Mouse (Mus musculus): ENCODE results near the gene 9130213A22Rik. TPM values are rescaled to one million over a fixed set of nuclear protein-coding genes. Genes with fewer than 3 reads are reported as not detected.

The 9130213A22Rik gene
- polyA plus RNA-seq, 1 experiment from 2014 or later = 0.13 TPM

GRCm38 (mm10) chr11:69123056-69123692, 785 bp upstream of the 9130213A22Rik start:
- WGBS = 1% methylated on average over 29 of the region's 29 CpGs
- Histone ChIP-seq H3K4me1 (peaks cover 39% of the 10 kb centered on the region), H3K27ac (peak overlapping the region; percentile 88), H3K4me3 (peak overlapping the region; percentile 85), H3K9me3 (no peaks in the 10 kb centered on the region), H3K27me3 (peaks cover 20% of the 10 kb centered on the region), H3K4me2 (peak overlapping the region; percentile 97), H3K36me3 (no peaks in the 10 kb centered on the region), H3K9ac (peak overlapping the region; percentile 84)
- ATAC-seq (ENCODE audit: insufficient number of reproducible peaks, insufficient read depth, low FRiP score, low TSS enrichment, low read depth) = no peak; the same call in 1 of the 2 replicates

GRCm38 (mm10) chr11:69121741-69122335, 551 bp downstream of the 9130213A22Rik start:
- Histone ChIP-seq H3K4me1 (peaks cover 47% of the 10 kb centered on the region), H3K27ac (peak overlapping the region; percentile 88), H3K36me3 (no peaks in the 10 kb centered on the region), H3K27me3 (peaks cover 16% of the 10 kb centered on the region; the same call in 1 of the 2 replicates), H3K9me3 (no peaks in the 10 kb centered on the region), H3K4me2 (peak overlapping the region; percentile 97), H3K9ac (peak overlapping the region; percentile 84), H3K4me3 (peak overlapping the region; percentile 85)
- no peak for ATAC-seq (ENCODE audit: insufficient number of reproducible peaks, insufficient read depth, low FRiP score, low TSS enrichment, low read depth)
- WGBS = under 1% methylated on average over 32 of the region's 32 CpGs

GRCm38 (mm10) chr11:69121001-69121740, 1.2 kb downstream of the 9130213A22Rik start:
- no peak for ATAC-seq (ENCODE audit: insufficient number of reproducible peaks, insufficient read depth, low FRiP score, low TSS enrichment, low read depth)
- peaks cover 41% of the 10 kb centered on the region for H3K4me1 ChIP-seq
- peak overlapping the region; percentile 84 for H3K9ac ChIP-seq

GRCm38 (mm10) chr11:69120221-69121000, 2.0 kb downstream of the 9130213A22Rik start, which contains the start of gene Hes7:
TSS of gene Hes7 (plus strand) at chr11:69120404.
- no peak for ATAC-seq (ENCODE audit: insufficient number of reproducible peaks, insufficient read depth, low FRiP score, low TSS enrichment, low read depth)

More at GRCm38 (mm10) chr11:69121001-69121740, 1.2 kb downstream of the 9130213A22Rik start:
- no peak overlapping the region for H3K27ac ChIP-seq
- H3K4me3 ChIP-seq = peak overlapping the region; percentile 85
- H3K36me3 ChIP-seq = no peaks in the 10 kb centered on the region
- H3K27me3 ChIP-seq = peaks cover 16% of the 10 kb centered on the region; the same call in 1 of the 2 replicates
- H3K4me2 ChIP-seq = peak overlapping the region; percentile 97
- H3K9me3 ChIP-seq = no peaks in the 10 kb centered on the region
- WGBS = under 1% methylated on average over 33 of the region's 33 CpGs

GRCm38 (mm10) chr11:69119446-69120155, 2.8 kb downstream of the 9130213A22Rik start:
- Histone ChIP-seq H3K36me3 (no peaks in the 10 kb centered on the region), H3K4me3 (peak overlapping the region; percentile 85), H3K9me3 (no peaks in the 10 kb centered on the region), H3K27me3 (peaks cover 22% of the 10 kb centered on the region; the same call in 1 of the 2 replicates), H3K9ac (no peak overlapping the region), H3K27ac (no peak overlapping the region), H3K4me2 (peak overlapping the region; percentile 97), H3K4me1 (peaks cover 35% of the 10 kb centered on the region)
- 33% methylated on average over 14 of the region's 14 CpGs for WGBS
- no peak for ATAC-seq (ENCODE audit: insufficient number of reproducible peaks, insufficient read depth, low FRiP score, low TSS enrichment, low read depth)

More at GRCm38 (mm10) chr11:69120221-69121000, 2.0 kb downstream of the 9130213A22Rik start, which contains the start of gene Hes7:
- peak within 1 kb of the TSS; percentile 84 for H3K9ac ChIP-seq
- peaks cover 20% of the 10 kb centered on the region; the same call in 1 of the 2 replicates for H3K27me3 ChIP-seq
- peak within 1 kb of the TSS; percentile 97 for H3K4me2 ChIP-seq
- no peaks in the 10 kb centered on the region for H3K9me3 ChIP-seq
- no peaks in the 10 kb centered on the region for H3K36me3 ChIP-seq
- WGBS = 3% methylated on average over 27 of the region's 27 CpGs
- peak within 1 kb of the TSS; percentile 85 for H3K4me3 ChIP-seq
- peaks cover 35% of the 10 kb centered on the region for H3K4me1 ChIP-seq
- H3K27ac ChIP-seq = no peak within 1 kb of the TSS

- H3K9me3 ChIP-seq = no peaks in the 10 kb centered on the region
- H3K27me3 ChIP-seq = peaks cover 22% of the 10 kb centered on the region; the same call in 1 of the 2 replicates
- peak overlapping the region; percentile 84 for H3K4me3 ChIP-seq
- under 1% methylated on average over 15 of the region's 15 CpGs for WGBS
- H3K4me1 ChIP-seq = peaks cover 35% of the 10 kb centered on the region
- H3K36me3 ChIP-seq = no peaks in the 10 kb centered on the region
- peak overlapping the region; percentile 97 for H3K4me2 ChIP-seq
- H3K27ac ChIP-seq = peak overlapping the region; percentile 22; the same call in 1 of the 2 replicates
- peak overlapping the region; percentile 49; the same call in 1 of the 2 replicates for H3K9ac ChIP-seq
- ATAC-seq (ENCODE audit: insufficient number of reproducible peaks, insufficient read depth, low FRiP score, low TSS enrichment, low read depth) = peak; percentile 22; the same call in 1 of the 2 replicates
Observed at GRCm38 (mm10) chr11:69118765-69119164, 3.6 kb downstream of the 9130213A22Rik start.

GRCm38 (mm10) chr11:69117737-69118695, 4.4 kb downstream of the 9130213A22Rik start:
- Histone ChIP-seq H3K9ac (peak overlapping the region; percentile 82), H3K4me1 (peaks cover 33% of the 10 kb centered on the region), H3K4me3 (peak overlapping the region; percentile 84), H3K36me3 (no peaks in the 10 kb centered on the region), H3K27ac (peak overlapping the region; percentile 79), H3K27me3 (peaks cover 28% of the 10 kb centered on the region), H3K4me2 (peak overlapping the region; percentile 97), H3K9me3 (no peaks in the 10 kb centered on the region)
- under 1% methylated on average over 45 of the region's 45 CpGs for WGBS
- ATAC-seq (ENCODE audit: insufficient number of reproducible peaks, insufficient read depth, low FRiP score, low TSS enrichment, low read depth) = no peak

GRCm38 (mm10) chr11:69116843-69117242, 5.5 kb downstream of the 9130213A22Rik start:
- WGBS = 54% methylated on average over 5 of the region's 5 CpGs
- Histone ChIP-seq H3K9me3 (no peaks in the 10 kb centered on the region), H3K4me1 (peaks cover 32% of the 10 kb centered on the region), H3K27ac (no peak overlapping the region), H3K4me3 (peak overlapping the region; percentile 84; the same call in 1 of the 2 replicates), H3K36me3 (no peaks in the 10 kb centered on the region), H3K27me3 (peaks cover 32% of the 10 kb centered on the region), H3K4me2 (peak overlapping the region; percentile 97), H3K9ac (no peak overlapping the region)
- no peak for ATAC-seq (ENCODE audit: insufficient number of reproducible peaks, insufficient read depth, low FRiP score, low TSS enrichment, low read depth)

GRCm38 (mm10) chr11:69114621-69115020, 7.8 kb downstream of the 9130213A22Rik start:
- Histone ChIP-seq H3K4me1 (peaks cover 20% of the 10 kb centered on the region), H3K36me3 (peaks cover under 1% of the 10 kb centered on the region), H3K27me3 (peaks cover 16% of the 10 kb centered on the region), H3K4me2 (no peak overlapping the region), H3K9ac (no peak overlapping the region), H3K27ac (no peak overlapping the region), H3K9me3 (no peaks in the 10 kb centered on the region), H3K4me3 (no peak overlapping the region)
- 84% methylated on average over 3 of the region's 3 CpGs for WGBS
- no peak for ATAC-seq (ENCODE audit: insufficient number of reproducible peaks, insufficient read depth, low FRiP score, low TSS enrichment, low read depth)
